Mouse (Mus musculus) erythroid progenitor cell, adult 5-6 weeks (primary cell): ENCODE results near the gene Aldh3b1. TPM values are rescaled to one million over a fixed set of nuclear protein-coding genes. Genes with fewer than 3 reads are reported as not detected.
A peak's percentile ranks its signal among the peaks of the same experiment; 100 is the strongest.

Source experiments
- ATAC-seq: replicated peaks from 2 replicates; pipeline ENCODE4 v1.8.0; 2016; ENCODE audit warnings: moderate number of reproducible peaks, mild to moderate bottlenecking, moderate TSS enrichment, inconsistent platforms; ENCODE audit not compliant: poor library complexity, low FRiP score, severe bottlenecking
- total RNA-seq, 2 experiments: library from RNA; stranded (forward) in 1 of 2; stranded (reverse) in 1 of 2; fragments of 150-400 nt in 1 of 2; fragments of 186-747, 209-891 nt in 1 of 2; gene quantifications; 2 replicates each; pipeline versions ENCODE4 v1.2.3 to v1.2.4; 2015 to 2017; ENCODE audit warnings: low replicate concordance in 2 of 2

The Aldh3b1 gene
- total RNA-seq, 2 experiments from 2014 or later = 5.4 to 6.8 TPM

DNA sequence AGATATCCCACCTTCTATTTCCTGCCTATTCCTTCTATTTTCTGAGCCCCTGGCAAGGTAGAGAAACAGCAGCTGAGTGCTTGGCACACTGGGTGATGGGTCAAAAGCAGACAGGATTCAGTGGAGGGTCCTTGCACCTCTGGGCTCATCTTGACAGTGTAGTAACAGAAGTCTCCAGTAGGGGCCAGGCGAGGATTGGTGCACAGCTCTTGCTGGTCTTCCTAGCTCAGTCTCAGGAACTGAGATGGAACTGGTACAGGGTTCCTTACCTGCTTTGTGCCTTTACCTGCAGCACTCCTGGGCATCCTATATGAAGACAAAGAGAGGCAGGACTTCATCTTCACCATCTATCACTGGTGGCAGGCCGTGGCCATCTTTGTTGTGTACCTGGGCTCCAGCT lies 17.1 kb upstream of the Aldh3b1 start:
- peak; percentile 71 for ATAC-seq

DNA sequence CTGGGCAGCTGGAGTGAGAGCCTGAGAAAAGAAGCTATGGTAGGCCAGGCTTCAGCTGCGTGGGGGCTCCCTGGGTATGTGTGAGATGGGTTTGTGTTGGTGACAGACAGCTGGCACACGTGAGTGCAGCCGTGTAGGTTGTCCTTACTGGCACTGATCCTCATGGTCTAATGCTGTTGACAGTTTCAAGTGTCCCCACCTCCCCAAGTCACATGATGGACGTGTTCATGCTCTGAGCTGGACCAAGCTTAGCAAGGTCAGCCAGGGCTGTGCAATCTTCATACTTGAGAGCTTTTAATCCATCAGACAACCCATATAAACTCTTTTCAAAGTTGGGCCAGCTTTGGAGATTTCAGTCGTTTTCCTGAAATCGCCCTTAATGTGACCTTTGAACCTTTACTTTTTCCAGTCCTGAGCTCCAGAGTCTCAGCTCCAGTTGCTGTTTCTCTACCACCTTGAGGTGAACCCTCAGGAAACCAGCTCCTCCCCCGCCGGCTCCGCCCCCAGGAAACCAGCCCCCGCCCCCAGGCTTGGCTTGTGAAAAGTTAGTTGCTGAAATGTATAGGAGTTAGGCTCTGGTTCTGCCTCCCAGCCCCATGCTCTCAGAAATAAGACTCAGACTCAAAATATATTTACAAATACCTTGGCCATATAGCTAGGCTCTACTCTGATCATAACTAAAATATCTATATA lies 16.4 kb upstream of the Aldh3b1 start:
- no peak for ATAC-seq

DNA sequence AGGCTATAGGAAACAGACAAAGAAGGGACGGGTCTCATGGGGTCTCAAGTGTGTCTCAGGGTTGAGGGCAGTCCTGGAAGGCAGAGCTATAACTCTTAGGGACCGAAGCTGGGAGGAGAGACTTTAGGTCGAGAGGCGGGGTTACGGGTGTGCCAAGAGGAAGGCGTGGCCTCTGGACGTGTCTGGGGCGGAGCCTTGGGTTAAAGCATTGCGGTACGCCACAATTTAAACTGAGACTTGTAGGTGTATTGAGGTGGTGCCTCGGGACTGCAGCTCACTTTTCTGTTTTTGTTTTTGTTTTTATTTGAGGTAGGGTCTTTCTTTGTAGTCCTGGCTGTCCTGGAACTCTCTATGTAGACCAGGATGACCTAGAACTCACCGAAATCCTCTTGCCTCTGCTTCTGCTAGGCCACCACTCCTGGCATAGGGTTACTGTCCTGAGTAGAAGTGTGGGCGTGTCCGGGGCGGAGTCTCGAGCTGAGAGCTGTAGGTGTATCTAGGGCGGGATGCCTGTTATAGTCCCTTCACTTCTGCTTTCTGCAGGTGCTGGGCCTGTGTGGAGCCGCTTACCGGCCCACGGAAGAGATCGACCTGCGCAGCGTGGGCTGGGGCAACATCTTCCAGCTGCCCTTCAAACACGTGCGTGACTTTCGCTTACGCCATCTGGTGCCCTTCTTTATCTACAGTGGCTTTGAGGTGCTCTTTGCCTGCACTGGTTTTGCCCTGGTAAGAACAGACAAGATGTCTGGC lies 13.6 kb upstream of the Aldh3b1 start:
- peak; percentile 71 for ATAC-seq

DNA sequence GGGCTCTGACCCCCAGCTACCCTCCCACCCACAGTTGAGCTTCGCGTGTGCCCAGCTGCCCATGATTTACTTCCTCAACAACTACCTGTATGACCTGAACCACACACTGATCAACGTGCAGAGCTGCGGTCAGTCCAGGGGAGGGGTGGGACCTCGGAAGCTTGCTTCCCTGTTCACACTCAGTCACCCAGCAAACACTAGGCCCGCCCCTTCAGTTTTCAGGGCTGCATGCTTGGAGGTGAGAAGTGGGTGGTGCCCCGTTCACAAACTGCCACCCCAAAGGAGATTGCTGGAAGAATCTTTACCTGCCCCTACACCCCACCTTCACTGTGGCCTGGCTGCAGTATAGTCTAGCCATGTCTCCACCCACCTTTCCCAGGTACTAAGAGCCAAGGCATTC lies 12.7 kb upstream of the Aldh3b1 start:
- ATAC-seq = no peak

DNA sequence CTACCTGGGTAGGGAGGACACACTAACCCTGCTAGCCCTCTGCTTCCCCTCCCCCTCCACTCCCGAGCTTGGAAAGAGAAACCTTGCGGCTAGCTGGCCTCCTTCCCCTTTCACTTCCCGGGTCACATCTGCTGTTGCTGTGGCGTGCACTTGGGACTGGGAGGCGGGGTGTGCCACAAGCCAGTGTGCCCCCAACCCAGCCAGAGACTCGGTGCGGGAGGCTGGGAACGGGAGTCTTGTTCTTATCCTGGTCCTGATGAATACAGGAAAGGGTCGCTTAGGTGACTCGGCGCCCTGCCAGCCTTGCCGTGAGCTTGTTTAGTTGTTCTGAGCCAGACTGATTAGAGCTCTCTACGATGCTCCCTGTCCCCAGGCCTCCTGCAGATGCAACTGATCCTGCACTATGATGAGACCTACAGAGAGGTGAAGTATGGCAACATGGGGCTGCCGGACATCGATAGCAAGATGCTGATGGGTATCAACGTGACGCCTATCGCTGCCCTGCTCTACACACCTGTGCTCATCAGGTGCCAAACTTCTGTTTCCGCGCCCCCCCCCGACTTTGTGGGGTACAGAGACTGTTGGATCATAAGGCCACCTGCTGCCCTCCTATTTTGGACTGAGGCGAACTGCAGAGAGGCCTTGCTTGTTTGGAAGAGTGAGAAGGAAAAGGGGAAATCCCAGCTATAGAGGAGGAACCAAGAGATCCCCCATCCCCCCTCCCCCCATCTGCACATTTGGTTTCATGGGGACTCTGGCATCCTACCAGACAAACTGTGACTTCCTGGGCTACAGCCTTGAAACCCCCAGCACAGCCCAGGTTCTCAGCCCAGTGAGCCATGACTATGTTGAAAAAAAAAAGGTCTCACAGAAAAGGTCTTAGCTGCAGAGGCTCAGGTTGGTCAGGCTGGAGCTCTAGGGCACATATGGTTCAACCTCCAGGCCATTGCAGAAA lies 6.6 kb upstream of the Aldh3b1 start:
- ATAC-seq = no peak

DNA sequence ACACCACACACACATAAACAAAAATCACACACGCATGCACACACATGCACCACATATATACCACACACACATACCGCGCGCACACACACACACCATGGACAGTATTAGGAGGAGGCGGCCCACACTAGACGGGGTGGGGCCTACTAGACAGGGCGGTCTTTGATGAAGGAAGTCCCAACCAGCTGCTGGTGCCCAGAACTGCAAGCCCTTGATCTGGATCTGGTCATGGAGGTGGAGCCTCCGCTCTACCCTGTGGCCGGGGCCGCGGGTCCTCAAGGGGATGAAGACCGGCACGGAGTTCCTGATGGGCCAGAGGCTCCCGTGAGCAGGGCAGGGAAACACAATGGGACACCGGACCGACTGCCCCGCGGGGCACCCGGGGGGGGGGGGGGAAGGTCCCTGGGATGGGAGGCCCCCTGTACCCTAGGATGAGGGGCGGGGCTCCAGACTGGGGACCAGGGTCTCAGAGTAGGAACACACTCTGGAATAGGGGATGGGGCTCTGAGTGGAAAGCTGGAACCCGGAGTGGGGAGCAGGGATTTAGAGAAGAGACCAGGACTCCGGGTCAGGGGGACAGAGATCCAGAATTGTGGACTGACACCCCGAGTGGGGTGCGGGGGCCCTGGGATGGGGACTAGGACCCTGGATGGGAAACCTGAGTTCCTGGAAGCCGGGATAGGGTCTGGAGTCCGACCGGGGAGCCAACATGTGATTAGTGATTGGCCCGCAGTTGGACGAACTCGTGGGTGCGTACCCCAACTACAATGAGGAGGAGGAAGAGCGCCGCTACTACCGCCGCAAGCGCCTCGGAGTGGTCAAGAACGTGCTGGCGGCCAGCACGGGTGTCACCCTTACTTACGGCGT lies 5.7 kb upstream of the Aldh3b1 start, which contains the start of gene Unc93b1:
TSS of gene Unc93b1 (plus strand) at position 155 of the 864 bp plus-strand sequence.
- no peak for ATAC-seq

DNA sequence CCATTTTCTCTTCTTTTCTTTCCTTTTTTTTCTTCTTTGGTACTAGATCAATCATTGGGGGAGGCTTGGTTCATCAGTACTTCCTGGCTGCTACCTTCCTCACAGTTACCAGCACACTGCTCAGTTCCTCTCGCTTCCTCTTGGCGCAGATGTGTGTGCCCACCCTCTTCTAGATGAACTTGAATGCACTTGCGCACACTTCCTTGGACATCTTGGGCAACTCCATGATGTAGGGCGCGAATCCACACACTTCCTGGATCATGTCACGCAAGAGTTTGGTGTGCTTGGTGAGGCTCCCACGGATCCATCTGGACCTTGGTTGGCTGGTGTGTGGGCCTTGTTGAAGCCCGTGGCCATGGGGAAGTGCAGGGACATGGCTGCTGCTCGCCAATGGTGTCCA lies 2.1 kb upstream of the Aldh3b1 start:
- no peak for ATAC-seq

DNA sequence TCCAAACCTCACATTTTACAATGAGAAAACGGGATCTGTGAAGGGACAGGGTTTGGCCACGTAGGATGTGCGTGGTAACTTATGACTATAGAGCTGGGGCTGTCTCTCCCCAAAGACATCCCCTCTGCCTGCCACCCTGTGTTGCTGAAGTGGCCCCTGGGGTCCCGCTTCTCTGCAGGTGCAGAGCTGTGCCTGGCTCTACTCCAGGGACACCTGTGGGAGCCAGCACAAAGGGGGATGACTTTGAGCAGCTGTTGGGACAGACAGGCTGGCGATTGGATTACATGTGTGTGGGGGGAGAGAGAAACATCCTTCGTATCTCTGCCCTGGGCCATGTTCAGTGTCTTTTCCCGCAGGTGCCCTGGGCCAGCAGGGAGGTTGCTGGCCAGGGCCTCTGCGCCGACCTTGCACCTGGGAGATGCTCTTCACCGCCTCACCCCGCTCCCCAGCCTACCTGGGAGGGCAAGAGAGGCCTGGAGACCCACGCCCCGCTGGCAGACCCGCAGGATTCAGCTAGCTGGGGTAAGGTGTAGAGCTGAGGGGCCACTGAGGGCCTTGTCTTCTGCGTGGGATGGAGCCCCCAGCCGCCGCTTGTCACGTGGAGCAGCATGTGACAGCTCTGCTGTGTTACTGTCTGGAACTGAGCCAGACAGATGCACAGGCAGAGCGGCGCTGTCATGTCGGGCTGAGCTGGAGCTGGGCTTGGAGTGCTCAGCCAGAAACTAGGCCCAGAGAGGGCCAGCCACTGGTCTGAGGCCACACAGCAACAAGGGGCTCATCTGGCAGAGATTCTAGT lies 852 bp upstream of the Aldh3b1 start:
- ATAC-seq = no peak

DNA sequence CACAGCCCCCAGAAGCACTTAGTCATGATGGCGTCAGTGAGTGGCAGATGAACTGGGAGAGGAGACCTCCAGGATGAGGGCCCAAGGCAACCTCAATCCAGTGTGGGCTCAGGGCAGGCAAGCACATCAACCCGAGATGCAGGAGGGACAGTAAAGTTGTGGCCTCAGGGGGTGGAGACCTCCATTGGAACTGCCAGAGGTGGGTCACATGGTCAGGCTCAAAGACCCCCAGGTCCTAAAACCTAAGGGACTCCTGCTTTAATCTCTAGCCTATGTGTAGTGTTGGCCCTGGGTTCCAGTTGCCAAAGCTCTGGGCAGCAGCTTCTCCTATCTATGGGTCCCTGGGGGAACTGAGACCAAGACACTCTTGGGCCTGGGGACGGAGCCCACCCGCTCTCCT lies 829 bp downstream of the Aldh3b1 start:
- no peak for ATAC-seq

DNA sequence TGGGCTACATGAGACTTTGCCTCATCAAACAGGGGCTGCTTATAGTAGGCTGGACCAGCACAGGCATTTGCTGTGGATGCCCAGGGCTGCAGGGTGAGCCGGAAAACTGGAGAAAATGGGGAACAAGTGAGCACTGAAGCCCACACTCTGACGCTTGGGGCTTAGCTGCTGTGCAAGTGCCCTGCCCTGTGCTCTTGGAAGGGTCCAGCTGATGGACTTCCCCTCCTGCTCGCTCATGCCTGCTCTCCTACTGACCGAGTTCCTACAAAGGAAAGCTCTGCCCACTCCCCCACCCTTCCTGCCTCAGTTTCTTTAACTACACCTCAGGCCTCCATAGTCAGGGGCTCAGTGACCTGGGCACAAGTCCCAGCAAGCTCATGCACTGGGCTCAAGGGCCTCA lies 1.6 kb downstream of the Aldh3b1 start:
- ATAC-seq = no peak

DNA sequence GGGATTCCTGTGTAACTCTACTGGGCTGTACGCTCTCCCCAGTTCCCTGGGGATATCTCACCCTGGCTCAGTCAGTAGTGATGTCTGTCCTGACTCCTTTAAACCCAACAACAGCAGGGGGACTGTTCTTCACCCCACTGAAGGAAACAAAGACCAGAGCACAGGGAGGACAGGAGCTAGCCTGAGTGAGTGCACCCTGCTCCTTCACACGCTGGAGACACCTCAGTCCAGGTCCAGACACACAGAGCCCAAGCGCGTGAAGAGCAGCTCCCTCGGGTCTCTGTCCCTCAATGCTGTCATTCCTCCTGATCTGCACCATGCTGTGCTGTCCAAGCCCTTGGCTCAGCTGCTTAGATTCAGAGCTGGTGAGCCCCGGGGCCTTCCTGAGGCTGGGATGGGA lies 2.9 kb downstream of the Aldh3b1 start:
- ATAC-seq = no peak

DNA sequence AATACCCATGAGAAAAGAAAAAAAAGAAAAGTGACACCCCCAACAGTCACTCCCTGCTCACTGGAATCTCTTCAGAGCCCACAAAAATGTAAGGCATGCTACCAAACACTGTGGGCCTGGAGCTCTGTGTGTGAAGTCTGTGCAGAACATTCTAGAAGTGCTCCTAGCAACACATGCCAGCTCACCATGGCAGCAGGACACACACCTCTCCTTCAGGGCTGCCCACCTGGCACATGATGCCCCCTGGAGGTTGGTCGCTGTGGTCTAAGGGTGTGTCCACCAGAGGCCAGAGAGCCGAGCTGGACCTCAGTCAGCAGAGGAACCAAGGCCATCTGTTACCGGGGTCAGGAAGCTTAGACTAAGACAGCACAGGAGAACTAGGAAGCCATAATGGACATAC lies 3.3 kb downstream of the Aldh3b1 start:
- ATAC-seq = no peak

DNA sequence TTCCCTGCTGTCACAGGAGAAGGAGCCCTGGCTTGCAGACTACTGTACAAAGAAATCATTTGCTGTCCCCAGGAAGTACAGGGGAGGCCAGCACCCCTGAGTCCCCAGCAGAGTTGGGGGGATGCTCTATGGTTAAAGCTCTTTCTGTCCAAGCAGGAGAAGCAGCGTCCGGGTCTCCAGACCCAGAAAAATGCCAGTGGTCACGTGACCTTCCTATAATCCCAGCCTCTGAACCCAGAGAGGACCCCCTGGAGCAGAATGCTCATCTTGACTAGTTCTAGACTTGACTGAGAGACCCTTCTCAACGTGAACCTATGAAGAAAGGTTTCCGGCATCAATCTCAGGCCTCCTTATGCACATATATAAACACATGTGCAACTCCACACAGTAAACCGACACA lies 3.7 kb downstream of the Aldh3b1 start:
- no peak for ATAC-seq

DNA sequence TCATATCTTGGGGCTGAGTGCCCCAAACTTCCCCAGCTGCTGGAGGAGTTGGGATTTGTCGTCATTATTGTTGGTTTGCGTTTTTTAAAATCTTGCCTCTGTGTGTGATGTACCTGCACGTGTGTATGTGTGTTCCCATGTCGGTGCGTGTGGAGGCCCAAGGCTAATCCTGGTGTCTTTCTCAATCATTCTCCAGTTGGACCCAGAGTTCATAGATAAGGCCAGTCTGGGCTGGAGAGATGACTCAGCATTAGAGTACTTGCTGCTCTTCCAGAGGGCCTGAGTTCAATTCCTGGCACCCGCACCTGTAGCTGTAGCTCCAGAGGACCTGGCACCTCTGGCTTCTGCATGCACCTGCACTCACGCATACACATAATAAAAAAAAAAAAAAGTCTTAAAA lies 4.7 kb downstream of the Aldh3b1 start:
- ATAC-seq = no peak

DNA sequence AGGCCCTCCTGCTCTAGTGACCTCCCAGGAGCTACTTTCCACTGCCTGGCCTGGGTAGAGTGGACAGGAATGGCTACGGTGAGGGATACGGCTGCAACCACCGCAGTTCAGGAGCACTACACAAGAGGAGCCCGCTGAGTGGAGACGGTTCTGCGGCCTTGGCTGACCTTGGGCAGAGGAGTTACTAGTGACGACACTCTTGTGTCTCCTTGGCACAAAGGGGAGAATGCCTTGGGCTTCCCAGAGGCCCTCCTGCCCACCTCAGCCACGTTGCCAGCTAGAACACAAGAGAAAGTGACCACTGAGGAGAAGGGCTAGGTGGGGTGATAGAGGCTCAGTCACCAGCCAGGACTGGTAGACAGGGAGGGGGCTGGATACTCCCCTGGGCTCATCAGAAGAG lies 5.4 kb downstream of the Aldh3b1 start:
- no peak for ATAC-seq

DNA sequence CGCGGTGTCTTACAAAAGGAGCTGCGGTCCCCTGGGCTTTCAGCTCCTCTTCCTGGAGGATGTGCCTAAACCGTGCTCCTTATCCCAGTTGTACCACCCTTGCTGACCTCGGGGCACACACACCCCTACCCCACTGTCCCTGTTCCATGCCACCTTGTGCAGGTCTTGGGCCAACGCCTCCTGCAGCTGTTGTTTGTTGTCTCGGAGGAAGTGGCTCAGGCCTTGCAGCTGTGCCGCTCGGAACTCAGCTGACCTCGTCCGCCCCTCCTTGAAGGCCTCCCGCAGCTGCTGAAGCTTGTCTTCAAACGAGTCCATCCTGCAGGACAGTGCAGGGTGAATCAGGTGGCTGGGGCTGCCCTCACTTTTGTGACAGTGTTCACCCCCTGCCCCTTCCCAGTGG lies 6.0 kb downstream of the Aldh3b1 start:
- ATAC-seq = no peak

DNA sequence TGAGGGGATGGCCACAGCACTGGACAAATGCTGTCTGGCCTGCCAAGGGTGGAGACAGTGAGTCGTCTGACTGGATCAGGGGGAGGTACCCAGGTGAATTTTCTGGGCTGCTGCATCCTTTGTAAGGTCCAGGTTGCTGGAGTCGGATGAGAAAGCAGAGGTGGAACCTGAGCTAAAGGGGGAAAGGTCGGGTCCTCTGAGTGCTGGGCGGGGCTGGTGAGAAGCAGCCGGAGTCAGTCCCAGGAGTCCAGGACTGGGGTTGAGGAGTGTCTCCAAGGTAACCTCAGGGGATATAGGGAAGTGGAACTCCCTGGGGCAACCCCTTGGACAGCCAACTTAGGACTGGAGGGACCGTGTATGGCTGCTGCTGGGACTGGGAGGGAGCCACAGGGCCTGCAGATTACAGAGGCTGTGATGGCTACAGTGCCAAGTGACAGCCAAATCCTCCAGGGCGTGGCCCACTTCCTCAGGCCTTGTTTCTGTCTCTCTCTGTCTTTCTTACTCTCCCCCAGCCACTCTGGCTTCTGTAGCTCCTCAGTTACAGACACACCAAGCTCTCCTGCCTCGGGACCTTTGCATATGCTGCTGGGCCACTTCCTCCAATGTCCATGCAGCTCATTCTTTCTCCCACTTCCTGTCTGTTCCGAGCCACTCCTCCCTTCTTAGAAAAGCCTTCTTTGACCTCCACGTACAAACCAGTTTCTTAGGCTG lies 6.8 kb downstream of the Aldh3b1 start:
- ATAC-seq = no peak

DNA sequence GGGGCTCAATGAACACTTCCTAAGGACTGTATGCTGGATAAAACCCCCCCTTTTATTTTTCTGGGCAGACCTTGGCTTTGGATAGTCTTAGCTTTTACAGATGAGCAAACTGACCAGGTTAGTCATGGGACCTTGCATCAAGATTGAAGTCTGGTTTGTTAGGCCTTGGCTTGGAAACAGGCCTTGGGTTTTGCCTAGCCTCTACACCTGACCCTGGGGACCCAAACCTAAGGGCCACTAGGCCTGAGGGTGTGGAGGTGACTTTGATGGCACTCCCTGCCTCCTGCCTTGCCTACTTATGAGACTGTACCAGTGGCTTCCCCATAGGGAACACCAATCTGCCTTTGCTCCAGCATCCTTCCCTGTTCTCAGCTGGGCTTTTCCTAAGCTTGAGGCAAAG lies 9.7 kb downstream of the Aldh3b1 start:
- ATAC-seq = no peak
